Comparison of ENCODE assay signal across 21 mouse cellular contexts in genomic region chr16:87594145-87594544, GRCm38 (mm10). TPM values are rescaled to one million over a fixed set of nuclear protein-coding genes. Genes with fewer than 3 reads are reported as not detected.
DNase-seq lines count a peak whose midpoint lies in the region; ATAC-seq and TF ChIP-seq lines count a peak whose summit lies in the region.
"Had no signal": no experiment of that assay in that cellular context is flagged by ENCODE, and none has a peak within 500 bp of the region (broad histone marks: within the 10 kb centered on the region; RNA-seq: fewer than 3 reads in every experiment).

No protein-coding gene starts in this region.

- no peak for TF ChIP-seq EP300 in stomach, postnatal 0 days (optimal IDR thresholded peaks at IDR 0.05)

- ATAC-seq in heart, embryonic 12.5 days (ENCODE audit: insufficient number of reproducible peaks, low FRiP score) = no peak
- ATAC-seq in lung, embryonic 14.5 days (ENCODE audit: insufficient read depth) = no peak
- no peak for ATAC-seq in stomach, postnatal 0 days (ENCODE audit: low FRiP score, low TSS enrichment)
- no peak for ATAC-seq in midbrain, embryonic 11.5 days (ENCODE audit: low FRiP score)
- ATAC-seq: forebrain, postnatal 0 days; hindbrain, postnatal 0 days; midbrain, embryonic 16.5 days had no signal

- TF ChIP-seq CTCF in lung, embryonic 14.5 days (IDR thresholded peaks at IDR 0.05; ENCODE audit: low read depth) = 0 out of 2 replicates have a peak, but pooled peaks have one; percentile 11
- TF ChIP-seq CTCF in stomach, postnatal 0 days (IDR thresholded peaks at IDR 0.05; ENCODE audit: low read depth) = peak; percentile 49

- 64% methylated on average over 10 of the region's 10 CpGs for WGBS in heart, embryonic 12.5 days
- 54% methylated on average over 10 of the region's 10 CpGs for WGBS in lung, embryonic 14.5 days
- WGBS in stomach, postnatal 0 days = 53% methylated on average over 10 of the region's 10 CpGs
- WGBS in midbrain, embryonic 11.5 days = 76% methylated on average over 10 of the region's 10 CpGs

- H3K4me1 ChIP-seq in heart, embryonic 12.5 days (replicated peaks) = peaks cover 15% of the 10 kb centered on the region
- H3K4me1 ChIP-seq in lung, embryonic 14.5 days (ENCODE audit: insufficient read depth) = no peaks in the 10 kb centered on the region
- H3K4me1 ChIP-seq in stomach, postnatal 0 days (replicated peaks; ENCODE audit: control insufficient read depth, insufficient read depth) = 0 out of 2 replicates have a peak, but pooled peaks cover 2% of the 10 kb centered on the region
- no peaks in the 10 kb centered on the region for H3K4me1 ChIP-seq in midbrain, embryonic 11.5 days (ENCODE audit: control insufficient read depth, insufficient read depth, low read length)

- H3K27me3 ChIP-seq in heart, embryonic 12.5 days (replicated peaks) = no peaks in the 10 kb centered on the region
- H3K27me3 ChIP-seq in lung, embryonic 14.5 days (ENCODE audit: insufficient read depth, low read length) = no peaks in the 10 kb centered on the region
- H3K27me3 ChIP-seq in stomach, postnatal 0 days (ENCODE audit: control insufficient read depth, insufficient read depth, low read length) = no peaks in the 10 kb centered on the region
- no peaks in the 10 kb centered on the region for H3K27me3 ChIP-seq in midbrain, embryonic 11.5 days (ENCODE audit: control insufficient read depth, insufficient read depth, low read length)
- H3K27me3 ChIP-seq: embryonic facial prominence, embryonic 15.5 days; heart, embryonic 15.5 days had no signal

- no peak overlapping the region for H3K9ac ChIP-seq in heart, embryonic 12.5 days
- no peak overlapping the region for H3K9ac ChIP-seq in lung, embryonic 14.5 days
- H3K9ac ChIP-seq in stomach, postnatal 0 days (ENCODE audit: low read length) = no peak overlapping the region
- no peak overlapping the region for H3K9ac ChIP-seq in midbrain, embryonic 11.5 days (ENCODE audit: low read length)
- H3K9ac ChIP-seq: embryonic facial prominence, embryonic 15.5 days; forebrain, postnatal 0 days; heart, embryonic 15.5 days had no signal

- H3K4me3 ChIP-seq in heart, embryonic 12.5 days = no peak overlapping the region
- no peak overlapping the region for H3K4me3 ChIP-seq in lung, embryonic 14.5 days (ENCODE audit: low read depth, low read length)
- no peak overlapping the region for H3K4me3 ChIP-seq in stomach, postnatal 0 days (ENCODE audit: low read depth, low read length)
- H3K4me3 ChIP-seq in midbrain, embryonic 11.5 days (ENCODE audit: low read depth, low read length) = no peak overlapping the region
- H3K4me3 ChIP-seq: embryonic facial prominence, embryonic 15.5 days; forebrain, embryonic 10.5 days; heart, adult 2 months; heart, embryonic 15.5 days; hindbrain, embryonic 10.5 days had no signal

- peaks cover 8% of the 10 kb centered on the region for H3K9me3 ChIP-seq in heart, embryonic 12.5 days (replicated peaks)
- H3K9me3 ChIP-seq in lung, embryonic 14.5 days (ENCODE audit: low read depth, low read length) = no peaks in the 10 kb centered on the region
- no peaks in the 10 kb centered on the region for H3K9me3 ChIP-seq in stomach, postnatal 0 days (ENCODE audit: control insufficient read depth, low read length)
- H3K9me3 ChIP-seq in midbrain, embryonic 11.5 days (ENCODE audit: control insufficient read depth, low read length) = peaks cover 5% of the 10 kb centered on the region; the same call in 1 of the 2 replicates
- H3K9me3 ChIP-seq: embryonic facial prominence, embryonic 15.5 days; heart, embryonic 15.5 days had no signal

- no peak overlapping the region for H3K4me2 ChIP-seq in heart, embryonic 12.5 days
- no peak overlapping the region for H3K4me2 ChIP-seq in lung, embryonic 14.5 days
- no peak overlapping the region for H3K4me2 ChIP-seq in stomach, postnatal 0 days (replicated peaks; ENCODE audit: low read depth)
- H3K4me2 ChIP-seq in midbrain, embryonic 11.5 days = no peak overlapping the region
- H3K4me2 ChIP-seq: embryonic facial prominence, embryonic 15.5 days; heart, embryonic 15.5 days; liver, embryonic 11.5 days had no signal

- H3K36me3 ChIP-seq in heart, embryonic 12.5 days = no peaks in the 10 kb centered on the region
- H3K36me3 ChIP-seq in lung, embryonic 14.5 days (ENCODE audit: insufficient read depth) = no peaks in the 10 kb centered on the region
- no peaks in the 10 kb centered on the region for H3K36me3 ChIP-seq in stomach, postnatal 0 days (ENCODE audit: control insufficient read depth, insufficient read depth, low read length)
- H3K36me3 ChIP-seq in midbrain, embryonic 11.5 days (ENCODE audit: control insufficient read depth, insufficient read depth, low read length) = no peaks in the 10 kb centered on the region
- H3K36me3 ChIP-seq: embryonic facial prominence, embryonic 15.5 days; forebrain, embryonic 10.5 days; heart, embryonic 15.5 days; hindbrain, embryonic 10.5 days had no signal

- peak; percentile 89 for DNase-seq in heart, adult 11 months
- peak; percentile 43 for DNase-seq in lung, embryonic 14.5 days
- no peak for DNase-seq in lung, postnatal 14 days
- peak; percentile 44 to 53 for DNase-seq in kidney, postnatal 4 days
- DNase-seq in stomach, postnatal 0 days (ENCODE audit: low spot score) = no peak
- no peak for DNase-seq in midbrain, embryonic 11.5 days (ENCODE audit: low spot score, missing footprints)
- DNase-seq: cerebellum, adult 9-11 months; forebrain, postnatal 0 days; layer of hippocampus, adult 9-11 months; lung, adult 2 months; right cerebral cortex, postnatal 14 days had no signal

- H3K27ac ChIP-seq in heart, embryonic 12.5 days (ENCODE audit: poor library complexity, severe bottlenecking) = no peak overlapping the region
- no peak overlapping the region for H3K27ac ChIP-seq in lung, embryonic 14.5 days (ENCODE audit: low read depth)
- H3K27ac ChIP-seq in stomach, postnatal 0 days (replicated peaks) = no peak overlapping the region
- no peak overlapping the region for H3K27ac ChIP-seq in midbrain, embryonic 11.5 days (ENCODE audit: low read depth, low read length)
- H3K27ac ChIP-seq: embryonic facial prominence, embryonic 15.5 days; forebrain, embryonic 10.5 days; heart, adult 2 months; heart, embryonic 15.5 days; hindbrain, embryonic 10.5 days; hindbrain, postnatal 0 days had no signal

RNA-seq across cellular contexts. Expression of gene Map3k7cl, which starts 41.0 kb away (rescaled TPM):
- polyA plus RNA-seq in heart, embryonic 12.5 days (2016; fragmentation: Nextera tagmentation; extraction: Ambion mirVana) = 0.13 TPM in 1 of 2 replicates, not detected in the other
- polyA plus RNA-seq in lung, embryonic 14.5 days (2014; fragmentation: Nextera tagmentation; extraction: Ambion mirVana) = 0.21 and 0.32 TPM in 2 replicates
- polyA plus RNA-seq in stomach, postnatal 0 days (2015; fragmentation: Nextera tagmentation; extraction: Ambion mirVana) = 0.19 and 0.58 TPM in 2 replicates
- not detected in 2 replicates for polyA plus RNA-seq in midbrain, embryonic 11.5 days (2014; fragmentation: Nextera tagmentation; extraction: Ambion mirVana)
- polyA plus RNA-seq: forebrain, embryonic 10.5 days; forebrain, postnatal 0 days; hindbrain, embryonic 10.5 days; limb, embryonic 11.5 days; liver, embryonic 11.5 days; midbrain, embryonic 16.5 days had no signal

Comparison
In these comparisons a context has a peak if more than half of its experiments do, and no peak if none do; other contexts are left out.
1. DNase-seq: peak in heart, adult 11 months (single experiment), lung, embryonic 14.5 days (single experiment) and kidney, postnatal 4 days (2 of 2); none in lung, postnatal 14 days (single experiment), stomach, postnatal 0 days (single experiment) and midbrain, embryonic 11.5 days (single experiment).